Mouse (Mus musculus): ENCODE measurements around the gene Zfp646.

DNA sequence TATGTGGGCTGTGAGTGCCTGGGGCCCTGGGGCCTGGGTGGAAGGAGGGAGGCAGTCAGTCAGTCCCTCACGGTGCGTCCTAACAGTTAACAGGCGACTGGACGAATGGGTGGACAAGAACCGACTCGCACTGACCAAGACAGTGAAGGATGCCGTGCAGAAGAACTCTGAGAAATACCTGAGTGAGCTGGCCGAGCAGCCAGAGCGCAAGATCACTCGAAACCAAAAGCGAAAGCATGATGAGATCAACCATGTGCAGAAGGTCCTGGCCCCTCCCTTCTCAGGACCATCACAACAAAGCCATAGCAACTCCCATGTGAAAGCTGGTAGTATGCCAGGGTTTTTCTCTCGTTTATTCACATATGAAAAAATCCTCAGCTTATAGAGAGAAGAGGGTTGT lies 39.3 kb downstream of the Zfp646 start:
- no peak for TF ChIP-seq POLR2A (IDR thresholded peaks at IDR 0.05; ENCODE audit: low read depth, low read length)
- TF ChIP-seq CTCF (IDR thresholded peaks at IDR 0.05; ENCODE audit: extremely low read depth, insufficient read depth, insufficient read length, insufficient replicate concordance): no peak

Measured in spleen, adult 2 months (tissue).